Mouse (Mus musculus) hindbrain, embryonic 12.5 days (tissue): ENCODE data around the gene B3gat2. TPM values are rescaled to one million over a fixed set of nuclear protein-coding genes. Genes with fewer than 3 reads are reported as not detected.

Source experiments
- ATAC-seq: fragments of 200-750 bp; cut with Nextera tagmentation; 2 replicates; pipeline ENCODE4 v1.8.0; 2017; ENCODE audit warnings: moderate TSS enrichment; ENCODE audit not compliant: low FRiP score
- H3K27ac ChIP-seq: fragments of 300-500 bp; sonication (generic); 2 replicates; pipeline ENCODE4 v1.5.1; 2016; ENCODE audit warnings: mild to moderate bottlenecking
- H3K27me3 ChIP-seq: fragments of 300-500 bp; sonication (generic); 2 replicates; pipeline ENCODE4 v1.6.1; 2016; ENCODE audit warnings: mild to moderate bottlenecking
- H3K36me3 ChIP-seq: fragments of 300-500 bp; sonication (generic); 2 replicates; pipeline ENCODE4 v1.6.1; 2016; ENCODE audit warnings: mild to moderate bottlenecking
- H3K4me1 ChIP-seq: fragments of 300-500 bp; sonication (generic); 2 replicates; pipeline ENCODE4 v1.6.1; 2016
- H3K4me2 ChIP-seq: fragments of 300-500 bp; sonication (generic); replicated peaks from 2 replicates; pipeline ENCODE4 v1.6.1; 2016; ENCODE audit warnings: mild to moderate bottlenecking
- H3K4me3 ChIP-seq: fragments of 300-500 bp; sonication (generic); 2 replicates; pipeline ENCODE4 v1.5.1; 2016; ENCODE audit warnings: mild to moderate bottlenecking
- H3K9ac ChIP-seq: fragments of 300-500 bp; sonication (generic); 2 replicates; pipeline ENCODE4 v1.6.1; 2016; ENCODE audit warnings: mild to moderate bottlenecking, moderate library complexity
- H3K9me3 ChIP-seq: fragments of 300-500 bp; sonication (generic); replicated peaks from 2 replicates; pipeline ENCODE4 v1.6.1; 2016; ENCODE audit warnings: mild to moderate bottlenecking
- WGBS: fragments of 180-500 bp; shearing (Covaris S2); methylation state at CpG from one replicate; pipeline ENCODE4 v1.1.7; 2016; 5-methylcytosine and 5-hydroxymethylcytosine counted together
- polyA plus RNA-seq: library from polyadenylated mRNA; unstranded; fragments of >200 nt; fragmentation: Nextera tagmentation; extraction: Ambion mirVana; gene quantifications from 2 replicates; pipeline ENCODE4 v1.2.1, GENCODE M21; 2016

The B3gat2 gene
- polyA plus RNA-seq, 1 experiment from 2014 or later, result 4.0 TPM

DNA sequence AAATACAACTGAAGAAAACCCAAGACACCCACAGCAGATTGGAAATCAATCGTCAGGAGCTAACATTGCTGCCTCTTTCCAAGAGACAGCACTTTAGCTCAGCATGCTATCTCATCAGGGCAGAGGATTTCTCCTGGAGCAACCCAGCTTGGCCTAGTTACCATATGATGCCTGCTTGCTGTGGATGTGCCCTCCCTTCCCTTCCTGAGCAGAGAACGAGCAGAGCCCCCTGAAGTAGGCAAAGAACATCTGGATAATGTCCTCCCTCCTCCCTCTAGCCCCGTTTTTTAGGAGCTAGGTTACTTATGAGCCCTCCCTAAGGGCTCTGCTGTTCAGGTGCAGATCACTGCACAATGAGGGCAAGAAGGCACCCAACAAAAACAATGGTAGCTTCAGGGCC is 81.1 kb downstream of the B3gat2 start:
- no peak overlapping the region for H3K4me3 ChIP-seq
- peaks cover 29% of the 10 kb centered on the region for H3K36me3 ChIP-seq
- H3K9ac ChIP-seq, result no peak overlapping the region
- H3K9me3 ChIP-seq, result no peaks in the 10 kb centered on the region
- H3K4me2 ChIP-seq, result no peak overlapping the region
- no peak for ATAC-seq
- whole genome bisulfite sequencing, result 61% methylated on average over 3 of the region's 3 CpGs
- no peaks in the 10 kb centered on the region for H3K27me3 ChIP-seq
- H3K4me1 ChIP-seq, result no peaks in the 10 kb centered on the region
- H3K27ac ChIP-seq, result no peak overlapping the region

- no peaks in the 10 kb centered on the region for H3K4me1 ChIP-seq
- ATAC-seq, result no peak
- H3K4me3 ChIP-seq, result no peak overlapping the region
- no peak overlapping the region for H3K9ac ChIP-seq
- H3K27ac ChIP-seq, result no peak overlapping the region
- no peak overlapping the region for H3K4me2 ChIP-seq
- H3K9me3 ChIP-seq, result no peaks in the 10 kb centered on the region
- WGBS, result 91% methylated on average over 7 of the region's 7 CpGs
- no peaks in the 10 kb centered on the region for H3K27me3 ChIP-seq
- peaks cover 36% of the 10 kb centered on the region for H3K36me3 ChIP-seq
Measured at GRCm38 (mm10) chr1:23843790-23844189, 82.2 kb downstream of the B3gat2 start.

GRCm38 (mm10) chr1:23845007-23845406 is 83.5 kb downstream of the B3gat2 start:
- no peak overlapping the region for H3K4me2 ChIP-seq
- no peak overlapping the region for H3K9ac ChIP-seq
- no peak overlapping the region for H3K27ac ChIP-seq
- H3K9me3 ChIP-seq, result no peaks in the 10 kb centered on the region
- no peak overlapping the region for H3K4me3 ChIP-seq
- peaks cover 39% of the 10 kb centered on the region for H3K36me3 ChIP-seq
- WGBS, result 96% methylated on average over 10 of the region's 10 CpGs
- ATAC-seq, result no peak
- no peaks in the 10 kb centered on the region for H3K4me1 ChIP-seq
- no peaks in the 10 kb centered on the region for H3K27me3 ChIP-seq

GRCm38 (mm10) chr1:23846044-23846680 is 84.6 kb downstream of the B3gat2 start:
- Histone ChIP-seq H3K4me1 (no peaks in the 10 kb centered on the region), H3K9me3 (no peaks in the 10 kb centered on the region), H3K4me3 (no peak overlapping the region), H3K27me3 (no peaks in the 10 kb centered on the region), H3K9ac (no peak overlapping the region), H3K27ac (no peak overlapping the region), H3K36me3 (peaks cover 43% of the 10 kb centered on the region), H3K4me2 (no peak overlapping the region)
- whole genome bisulfite sequencing, result 69% methylated on average over 10 of the region's 10 CpGs
- no peak; the same call in 1 of the 2 replicates for ATAC-seq

- Histone ChIP-seq H3K4me1 (no peaks in the 10 kb centered on the region), H3K4me3 (no peak overlapping the region), H3K9me3 (no peaks in the 10 kb centered on the region), H3K36me3 (peaks cover 16% of the 10 kb centered on the region), H3K27ac (no peak overlapping the region), H3K4me2 (no peak overlapping the region), H3K9ac (no peak overlapping the region), H3K27me3 (no peaks in the 10 kb centered on the region)
- WGBS, result 91% methylated on average over 3 of the region's 3 CpGs
- ATAC-seq, result no peak
Measured at GRCm38 (mm10) chr1:23855623-23856022, 94.1 kb downstream of the B3gat2 start.

GRCm38 (mm10) chr1:23860944-23861343 is 99.4 kb downstream of the B3gat2 start:
- no peak overlapping the region for H3K4me3 ChIP-seq
- no peaks in the 10 kb centered on the region for H3K9me3 ChIP-seq
- H3K27ac ChIP-seq, result no peak overlapping the region
- no peak for ATAC-seq
- H3K4me1 ChIP-seq, result no peaks in the 10 kb centered on the region
- H3K4me2 ChIP-seq, result no peak overlapping the region
- peaks cover 20% of the 10 kb centered on the region for H3K36me3 ChIP-seq
- H3K9ac ChIP-seq, result no peak overlapping the region
- WGBS, result 89% methylated on average over 2 of the region's 2 CpGs
- H3K27me3 ChIP-seq, result no peaks in the 10 kb centered on the region

- Histone ChIP-seq H3K4me3 (no peak overlapping the region), H3K9ac (no peak overlapping the region), H3K36me3 (peaks cover 8% of the 10 kb centered on the region; the same call in 1 of the 2 replicates), H3K27me3 (no peaks in the 10 kb centered on the region), H3K9me3 (no peaks in the 10 kb centered on the region), H3K4me2 (no peak overlapping the region), H3K27ac (no peak overlapping the region), H3K4me1 (no peaks in the 10 kb centered on the region)
- WGBS, result 97% methylated on average over 7 of the region's 7 CpGs
- ATAC-seq, result no peak
Measured at GRCm38 (mm10) chr1:23865566-23865965, 104.0 kb downstream of the B3gat2 start.

DNA sequence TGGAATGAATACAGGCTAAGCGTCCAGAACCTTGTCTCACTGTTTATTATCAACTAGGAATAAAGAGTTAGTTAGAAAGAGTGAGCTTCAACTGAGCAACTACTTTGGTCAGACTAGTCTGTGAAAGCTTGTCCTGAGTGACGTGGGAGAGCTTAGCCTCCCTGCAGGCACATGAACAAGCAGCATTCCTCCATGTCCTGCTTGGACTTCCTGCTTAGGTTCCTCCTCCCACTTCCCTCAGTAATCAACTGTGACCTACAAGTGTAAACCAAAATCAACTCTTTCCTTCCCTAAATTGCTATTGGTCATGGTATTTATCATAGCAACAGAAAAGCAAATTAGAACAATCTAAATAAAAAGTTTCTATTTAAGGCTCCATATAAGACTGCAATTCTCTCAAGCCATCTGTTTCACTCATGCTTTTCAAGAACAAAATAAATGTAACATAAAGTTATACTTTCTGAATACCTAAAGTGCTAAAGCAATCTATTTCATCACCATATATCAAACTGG is 105.9 kb downstream of the B3gat2 start:
- no peaks in the 10 kb centered on the region for H3K9me3 ChIP-seq
- no peak overlapping the region for H3K9ac ChIP-seq
- peaks cover 8% of the 10 kb centered on the region; the same call in 1 of the 2 replicates for H3K36me3 ChIP-seq
- no peaks in the 10 kb centered on the region for H3K4me1 ChIP-seq
- WGBS, result 53% methylated on average over 2 of the region's 2 CpGs
- no peak for ATAC-seq
- H3K27ac ChIP-seq, result no peak overlapping the region
- no peak overlapping the region for H3K4me2 ChIP-seq
- H3K27me3 ChIP-seq, result no peaks in the 10 kb centered on the region
- H3K4me3 ChIP-seq, result no peak overlapping the region

GRCm38 (mm10) chr1:23872194-23872593 is 110.6 kb downstream of the B3gat2 start:
- Histone ChIP-seq H3K27ac (no peak overlapping the region), H3K4me1 (no peaks in the 10 kb centered on the region), H3K27me3 (no peaks in the 10 kb centered on the region), H3K4me2 (no peak overlapping the region), H3K9ac (no peak overlapping the region), H3K36me3 (peaks cover 5% of the 10 kb centered on the region; the same call in 1 of the 2 replicates), H3K4me3 (no peak overlapping the region), H3K9me3 (no peaks in the 10 kb centered on the region)
- no peak for ATAC-seq
- WGBS, result 100% methylated on average over 1 of the region's 1 CpGs

- Histone ChIP-seq H3K27me3 (no peaks in the 10 kb centered on the region), H3K4me2 (no peak overlapping the region), H3K9ac (no peak overlapping the region), H3K27ac (no peak overlapping the region), H3K4me1 (no peaks in the 10 kb centered on the region), H3K36me3 (no peaks in the 10 kb centered on the region), H3K4me3 (no peak overlapping the region), H3K9me3 (no peaks in the 10 kb centered on the region)
- WGBS, result 100% methylated on average over 1 of the region's 1 CpGs
- ATAC-seq, result no peak
Measured at GRCm38 (mm10) chr1:23882681-23883080, 121.1 kb downstream of the B3gat2 start.

- no peaks in the 10 kb centered on the region for H3K36me3 ChIP-seq
- H3K9ac ChIP-seq, result no peak overlapping the region
- no peak overlapping the region for H3K4me3 ChIP-seq
- H3K4me2 ChIP-seq, result no peak overlapping the region
- no peak overlapping the region for H3K27ac ChIP-seq
- no peak for ATAC-seq
- 93% methylated on average over 2 of the region's 2 CpGs for WGBS
- H3K4me1 ChIP-seq, result no peaks in the 10 kb centered on the region
- no peaks in the 10 kb centered on the region for H3K27me3 ChIP-seq
- no peaks in the 10 kb centered on the region for H3K9me3 ChIP-seq
Measured at GRCm38 (mm10) chr1:23884087-23884668, 122.6 kb downstream of the B3gat2 start.

- Histone ChIP-seq H3K4me2 (no peak overlapping the region), H3K9ac (no peak overlapping the region), H3K4me1 (no peaks in the 10 kb centered on the region), H3K9me3 (no peaks in the 10 kb centered on the region), H3K4me3 (no peak overlapping the region), H3K36me3 (no peaks in the 10 kb centered on the region), H3K27ac (no peak overlapping the region), H3K27me3 (no peaks in the 10 kb centered on the region)
- 95% methylated on average over 7 of the region's 7 CpGs for WGBS
- no peak for ATAC-seq
Measured at GRCm38 (mm10) chr1:23884914-23885313, 123.4 kb downstream of the B3gat2 start.

- Histone ChIP-seq H3K4me3 (no peak overlapping the region), H3K4me1 (no peaks in the 10 kb centered on the region), H3K36me3 (no peaks in the 10 kb centered on the region), H3K27me3 (no peaks in the 10 kb centered on the region), H3K27ac (no peak overlapping the region), H3K9me3 (no peaks in the 10 kb centered on the region), H3K9ac (no peak overlapping the region), H3K4me2 (no peak overlapping the region)
- 61% methylated on average over 1 of the region's 1 CpGs for WGBS
- ATAC-seq, result no peak
Measured at GRCm38 (mm10) chr1:23892072-23892471, 130.5 kb downstream of the B3gat2 start.
